Mouse (Mus musculus): ENCODE data around the gene Rap1b.

Gene Rap1b

DNA sequence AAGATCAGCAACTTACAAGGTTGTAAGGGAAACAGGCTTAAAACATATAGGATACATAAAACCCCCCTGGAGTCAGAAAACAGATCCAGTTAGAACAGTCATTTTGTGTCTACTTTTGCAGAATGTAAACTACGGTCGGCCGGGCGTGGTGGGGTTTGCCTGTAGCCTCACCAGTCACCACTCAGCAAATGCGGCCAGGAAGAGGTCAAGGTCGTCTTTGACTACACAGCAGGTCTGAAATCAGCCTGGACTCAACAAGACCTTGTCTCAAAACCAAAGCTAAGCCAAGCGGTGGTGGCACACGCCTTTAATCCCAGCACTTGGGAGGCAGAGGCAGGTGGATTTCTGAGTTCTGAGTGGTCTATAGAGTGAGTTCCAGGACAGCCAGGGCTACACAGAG lies 34.3 kb downstream of the Rap1b start:
- no peak for DNase-seq

DNA sequence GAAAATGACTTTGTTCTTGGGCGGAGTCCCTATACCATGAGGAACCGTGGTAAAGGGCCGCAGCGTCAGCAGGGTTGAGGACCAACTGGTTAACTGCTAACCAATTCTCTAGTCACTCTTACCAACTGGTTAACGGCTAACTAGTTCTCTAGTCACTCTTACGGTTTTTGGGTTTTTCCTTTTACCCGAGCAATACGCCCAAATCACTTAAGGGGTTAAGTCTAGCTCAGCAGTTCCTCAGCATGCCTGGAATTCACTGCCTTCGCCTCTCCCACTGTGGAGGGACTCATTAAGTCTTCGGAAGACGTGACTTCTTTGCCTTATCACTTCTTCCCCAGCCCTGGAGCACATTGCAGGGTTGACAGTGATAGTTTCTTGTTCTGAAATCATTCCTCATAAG lies 35.3 kb downstream of the Rap1b start:
- DNase-seq = no peak

DNA sequence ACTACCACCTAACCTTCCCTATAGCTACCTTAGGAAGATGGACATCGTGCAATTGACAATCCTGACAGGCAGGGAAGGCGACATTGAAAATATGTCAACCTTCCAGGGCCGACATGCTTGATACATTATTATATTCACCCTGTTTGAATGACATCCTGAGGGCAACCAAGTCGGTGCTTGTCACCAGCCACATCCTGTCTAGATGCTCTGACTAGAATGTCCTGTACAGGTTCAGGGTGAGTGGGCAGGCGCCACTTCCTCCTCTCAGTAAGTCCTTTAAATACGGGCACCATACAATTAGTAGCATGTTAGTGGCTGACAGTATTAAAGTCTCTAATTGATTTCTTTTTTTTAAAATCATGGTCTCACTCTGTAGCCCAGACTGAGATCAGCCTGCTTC lies 37.8 kb downstream of the Rap1b start:
- no peak for DNase-seq

GRCm38 (mm10) chr10:117805919-117806318 lies 39.9 kb downstream of the Rap1b start:
- no peak for DNase-seq

GRCm38 (mm10) chr10:117803870-117804850 lies 41.7 kb downstream of the Rap1b start:
- DNase-seq = no peak

- DNase-seq = no peak
Measured at GRCm38 (mm10) chr10:117801886-117802285, 43.9 kb downstream of the Rap1b start.

DNA sequence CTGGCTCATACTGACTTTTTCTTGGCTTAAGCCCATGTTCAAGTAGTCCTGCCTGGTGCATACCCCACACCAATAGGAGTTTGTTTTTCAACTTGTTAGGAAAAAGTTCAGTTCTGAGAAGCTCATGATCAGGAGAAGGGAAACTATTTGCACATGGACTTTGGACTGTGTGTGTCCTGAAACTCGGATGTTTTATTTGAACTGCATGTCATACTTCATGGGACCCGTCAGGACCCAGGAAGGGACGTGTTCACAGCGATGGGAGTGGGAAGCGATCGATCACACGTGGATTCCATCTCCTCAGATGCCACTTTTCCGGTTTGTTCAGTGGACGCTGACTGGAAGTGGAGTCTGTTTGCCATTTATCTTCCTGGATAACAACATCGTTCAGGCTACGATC lies 46.0 kb downstream of the Rap1b start:
- DNase-seq = no peak

- no peak for DNase-seq
Measured at GRCm38 (mm10) chr10:117798436-117799035, 47.3 kb downstream of the Rap1b start.

DNA sequence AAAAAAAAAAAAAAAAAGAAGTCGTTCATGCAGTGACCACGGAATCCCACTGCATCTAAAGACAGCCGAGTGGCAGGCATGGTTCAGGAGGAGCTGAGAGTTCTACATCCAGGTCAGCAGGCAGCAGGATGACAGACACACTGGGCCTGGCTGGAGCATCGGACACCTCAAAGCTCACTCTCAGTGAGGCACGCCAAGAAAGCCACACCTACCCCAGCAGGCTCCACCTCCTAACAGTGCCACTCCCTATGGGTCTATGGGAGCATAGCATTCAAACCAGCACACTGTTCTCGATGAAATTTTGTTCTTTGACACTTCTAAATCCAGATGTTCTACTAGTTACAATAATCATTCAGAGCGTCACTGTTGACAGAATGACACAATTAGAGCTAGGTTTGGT lies 48.2 kb downstream of the Rap1b start:
- DNase-seq = no peak

GRCm38 (mm10) chr10:117797106-117797505 lies 48.7 kb downstream of the Rap1b start:
- DNase-seq = no peak

DNA sequence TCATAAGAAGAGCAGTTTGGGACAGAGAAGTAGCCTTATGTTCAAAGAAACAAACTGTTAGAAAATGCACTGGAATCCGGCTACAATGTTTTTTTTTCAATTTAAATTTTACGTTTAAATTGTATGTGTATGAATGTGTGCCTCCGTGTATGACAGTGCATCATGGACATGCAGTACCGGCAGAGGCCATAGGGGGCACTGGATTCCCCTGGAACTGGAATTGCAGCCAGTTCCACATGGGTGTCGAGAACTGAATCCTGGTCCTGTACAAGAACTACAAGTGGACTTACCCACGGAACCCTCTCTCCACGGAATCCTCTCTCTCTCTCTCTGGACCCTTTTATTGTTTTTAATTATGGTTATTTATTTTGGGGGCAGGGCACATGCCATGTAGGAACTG lies 49.7 kb downstream of the Rap1b start:
- DNase-seq = no peak

DNA sequence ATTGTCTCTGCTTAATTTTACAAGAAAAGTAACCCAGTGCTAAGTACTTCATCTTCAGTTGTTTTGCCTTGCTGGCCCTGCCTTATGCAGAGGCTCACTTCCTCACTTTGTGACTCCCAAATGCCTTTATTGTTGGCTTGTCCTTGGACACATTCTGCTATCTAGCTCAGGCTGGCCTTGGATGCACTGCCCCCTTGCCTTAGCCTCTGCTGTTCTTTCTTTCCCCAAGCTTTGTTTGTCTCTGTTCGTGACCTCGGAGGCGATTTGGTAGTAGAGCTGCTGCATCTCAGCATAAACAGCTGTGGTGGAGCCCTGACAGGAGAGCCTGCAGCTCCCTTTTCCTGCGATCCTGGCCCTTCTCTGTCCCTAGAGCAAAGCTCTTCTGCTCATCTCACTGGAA lies 50.6 kb downstream of the Rap1b start:
- no peak for DNase-seq

DNA sequence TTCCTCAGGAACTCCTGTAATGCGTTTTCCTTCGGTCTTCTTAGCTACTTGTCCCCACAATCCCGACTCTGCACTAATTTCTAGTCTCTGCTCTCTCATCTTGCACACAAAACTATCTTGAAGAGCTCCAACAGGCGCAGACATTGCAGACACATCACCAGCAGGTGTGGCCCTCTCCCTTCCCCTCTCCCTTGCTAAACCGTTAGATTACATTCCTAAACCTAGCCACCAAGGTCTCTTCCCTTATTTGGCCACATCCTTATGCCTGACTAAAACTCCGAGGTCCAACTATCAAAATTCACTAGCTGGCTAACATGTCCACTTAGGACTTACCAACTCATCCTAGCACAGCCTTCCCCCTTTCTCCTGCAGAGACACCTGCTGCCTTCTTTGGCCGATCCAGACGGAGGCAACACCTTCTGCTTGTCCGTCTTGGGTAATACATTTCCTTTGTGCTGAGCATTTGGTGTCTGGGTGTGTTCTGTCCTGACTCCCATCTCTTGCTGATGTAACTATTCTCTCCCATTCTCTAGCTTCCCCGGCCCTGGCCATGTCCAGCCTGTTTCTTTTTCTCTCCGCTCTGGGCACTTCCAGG lies 52.3 kb downstream of the Rap1b start:
- DNase-seq = peak; percentile 16

- DNase-seq = peak; percentile 100
Measured at GRCm38 (mm10) chr10:117792141-117793091, 53.4 kb downstream of the Rap1b start, which contains the start of gene Nup107. Gene Nup107, minus strand, starts transcription at chr10:117792705.

DNA sequence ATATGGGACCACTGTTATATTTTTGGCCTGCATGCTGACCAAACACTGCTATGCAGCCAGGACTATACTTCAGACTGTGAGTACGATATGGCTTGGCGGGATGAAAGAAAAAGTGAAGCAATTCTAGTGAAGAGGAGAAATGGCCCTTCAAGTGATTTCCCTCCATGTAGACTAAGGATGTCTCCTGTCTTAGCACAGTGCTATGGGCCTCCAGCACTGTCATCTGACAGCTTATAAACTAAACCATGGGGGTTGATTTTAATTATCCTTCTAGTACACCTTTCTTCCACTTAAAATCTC lies 54.7 kb downstream of the Rap1b start:
- no peak for DNase-seq

DNA sequence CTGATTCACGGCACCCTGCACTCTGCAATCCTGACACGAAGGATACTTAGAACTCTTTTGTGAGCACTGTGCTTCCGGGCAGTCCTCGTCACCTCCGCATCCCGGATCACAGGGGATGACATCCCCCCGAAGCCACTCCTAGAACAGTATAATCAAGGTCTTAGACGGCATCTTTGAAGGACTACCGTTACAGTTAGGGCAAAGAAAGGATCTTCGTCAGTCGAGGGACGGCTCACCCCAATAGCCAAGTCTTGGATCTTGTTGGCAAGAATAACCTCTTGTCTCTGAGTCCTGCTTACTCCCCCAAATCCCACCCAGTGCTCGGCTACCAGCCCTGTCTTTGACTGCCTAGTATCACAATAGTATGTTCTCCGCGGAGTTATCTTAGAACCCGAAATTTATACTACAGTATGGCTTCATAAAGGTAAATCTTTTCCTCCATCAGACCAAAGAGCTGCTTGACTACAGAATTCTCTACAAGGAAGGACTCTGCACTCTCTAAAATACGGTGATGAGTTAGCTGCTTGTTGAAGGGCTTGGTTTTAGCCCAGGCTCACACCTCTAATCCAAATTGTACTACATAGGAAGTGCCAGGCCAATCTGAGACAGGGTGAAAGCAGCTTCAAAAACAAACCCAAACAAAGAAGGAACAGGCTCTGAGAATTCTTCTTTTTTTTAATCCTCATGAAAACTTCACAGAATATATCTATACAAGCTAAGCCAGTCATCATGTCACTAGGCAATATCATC lies 55.2 kb downstream of the Rap1b start:
- DNase-seq = no peak

- DNase-seq = no peak
Measured at GRCm38 (mm10) chr10:117790011-117790410, 55.8 kb downstream of the Rap1b start.

DNA sequence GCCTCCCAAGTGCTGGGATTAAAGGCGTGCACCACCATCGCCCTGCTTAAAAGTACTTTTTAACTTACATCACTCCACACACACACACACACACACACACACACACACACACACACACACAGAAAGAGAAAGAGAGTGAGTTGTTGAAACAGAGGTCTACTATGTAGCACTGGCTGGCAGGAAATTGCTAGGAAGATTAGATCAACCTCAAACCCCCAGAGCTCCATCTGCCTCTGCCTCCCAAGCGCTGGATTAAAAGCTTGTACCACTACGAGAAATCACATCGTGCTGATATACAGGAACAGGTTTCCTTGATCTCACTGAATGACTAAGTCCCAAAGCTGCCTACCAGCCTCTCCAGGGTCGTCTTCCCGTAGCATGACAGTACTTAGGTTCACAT lies 61.2 kb downstream of the Rap1b start:
- DNase-seq = no peak

DNA sequence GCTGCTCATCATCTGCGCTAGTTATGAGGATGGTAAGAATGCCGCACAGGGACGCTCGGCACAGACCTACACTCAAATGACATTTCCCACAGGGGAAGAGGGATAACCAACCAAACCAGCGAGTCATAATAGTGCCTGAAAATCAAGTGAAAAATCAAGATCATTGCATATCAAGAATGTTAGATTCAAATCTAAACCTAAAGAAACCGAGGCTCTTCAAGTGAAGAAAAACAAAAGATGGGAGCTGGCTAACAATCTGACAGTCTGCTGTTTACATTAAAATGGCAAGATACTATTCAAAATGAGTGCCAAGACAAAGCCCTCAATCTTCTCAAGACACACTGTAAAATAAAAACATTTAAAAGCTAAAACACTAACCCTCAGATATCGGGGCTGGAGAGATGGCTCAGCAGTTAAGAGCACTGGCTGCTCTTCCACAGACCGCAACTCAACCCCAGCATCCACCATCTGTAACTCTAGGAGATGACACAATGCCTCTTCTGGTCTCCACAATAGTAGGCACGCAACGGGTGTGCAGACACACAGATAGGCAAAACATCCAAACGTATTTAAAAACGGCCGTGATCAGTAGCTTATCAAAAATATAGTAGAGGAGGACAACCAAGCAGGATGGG lies 61.9 kb downstream of the Rap1b start:
- DNase-seq = no peak

- no peak for DNase-seq
Measured at GRCm38 (mm10) chr10:117782491-117783260, 63.2 kb downstream of the Rap1b start.

DNA sequence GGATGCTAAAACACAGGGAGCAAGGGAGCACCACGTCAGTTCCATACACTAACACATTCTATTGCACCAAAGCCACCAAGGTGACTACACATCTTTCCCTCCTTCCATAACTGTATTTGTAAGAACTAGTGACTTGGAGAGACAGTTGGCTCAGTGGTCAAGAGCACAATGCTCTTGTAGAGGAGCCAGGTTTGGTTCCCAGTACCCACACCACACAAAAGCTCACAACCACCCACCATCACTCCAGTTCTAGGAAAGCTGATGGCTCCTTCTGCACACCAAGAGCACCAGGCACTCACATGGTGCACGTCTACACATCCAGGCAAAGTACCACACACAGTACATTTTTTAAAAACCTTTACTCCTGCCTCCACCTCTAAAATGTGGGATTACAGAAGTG lies 63.8 kb downstream of the Rap1b start:
- no peak for DNase-seq

Measured in cerebellum, adult 11-12 months (tissue).